Mouse (Mus musculus) embryonic fibroblast, embryonic 13.5 days (primary cell): Measurements from ENCODE around the gene Nup93. TPM values are rescaled to one million over a fixed set of nuclear protein-coding genes. Genes with fewer than 3 reads are reported as not detected.

ENCODE experiments used
- H3K27ac ChIP-seq: 2 replicates; pipeline ENCODE4 v1.5.1; 2012; ENCODE audit warnings: low read length, control low read depth, inconsistent platforms; ENCODE audit not compliant: insufficient read depth
- H3K4me1 ChIP-seq: 2 replicates; pipeline ENCODE4 v1.6.1; 2011; ENCODE audit warnings: low read length; ENCODE audit not compliant: control insufficient read depth, insufficient read depth
- H3K4me3 ChIP-seq: 2 replicates; pipeline ENCODE4 v1.5.1; 2011; ENCODE audit warnings: mild to moderate bottlenecking, control low read depth, low read length; ENCODE audit not compliant: insufficient read depth
- CTCF ChIP-seq: IDR thresholded peaks from 2 replicates; pipeline ENCODE4 v1.5.1; 2011; ENCODE audit warnings: mild to moderate bottlenecking, control low read depth, low read length, moderate library complexity, borderline replicate concordance; ENCODE audit not compliant: insufficient read depth
- POLR2A ChIP-seq: IDR thresholded peaks from 2 replicates; pipeline ENCODE4 v1.6.1; 2011; ENCODE audit warnings: low read depth, mild to moderate bottlenecking, control low read depth, low read length, moderate library complexity
- polyA plus RNA-seq: library from polyadenylated mRNA; stranded (reverse); fragments of >200 nt; gene quantifications from 2 replicates; pipeline ENCODE4 v1.2.4, GENCODE M21; 2011; ENCODE audit warnings: low read depth; ENCODE audit not compliant: missing spikeins, insufficient read length

Gene Nup93
- polyA plus RNA-seq, 1 experiment = 65.0 TPM

DNA sequence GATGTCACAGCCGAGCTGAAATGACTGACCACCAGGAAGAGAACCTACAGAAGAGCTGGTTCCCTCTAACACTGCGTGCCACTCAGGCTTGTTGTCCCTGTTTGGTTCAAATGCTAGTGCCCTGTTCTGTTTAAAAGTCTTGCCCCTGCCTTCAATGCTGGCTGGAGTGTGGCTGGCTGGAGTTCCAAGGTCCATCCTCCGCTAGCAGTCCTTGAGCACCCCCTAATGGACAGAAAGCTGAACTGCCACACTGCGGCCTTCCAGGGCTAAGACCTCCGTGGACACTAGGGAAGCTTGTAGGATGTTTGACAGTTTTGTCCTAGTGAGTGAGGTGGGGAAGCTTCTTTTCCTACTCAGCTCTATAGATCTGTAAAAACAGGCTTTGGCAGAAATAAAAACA is 8.6 kb upstream of the Nup93 start:
- no peaks in the 10 kb centered on the region for H3K4me1 ChIP-seq
- H3K27ac ChIP-seq = no peak overlapping the region
- TF ChIP-seq CTCF = peak; percentile 77
- no peak for TF ChIP-seq POLR2A
- no peak overlapping the region for H3K4me3 ChIP-seq

DNA sequence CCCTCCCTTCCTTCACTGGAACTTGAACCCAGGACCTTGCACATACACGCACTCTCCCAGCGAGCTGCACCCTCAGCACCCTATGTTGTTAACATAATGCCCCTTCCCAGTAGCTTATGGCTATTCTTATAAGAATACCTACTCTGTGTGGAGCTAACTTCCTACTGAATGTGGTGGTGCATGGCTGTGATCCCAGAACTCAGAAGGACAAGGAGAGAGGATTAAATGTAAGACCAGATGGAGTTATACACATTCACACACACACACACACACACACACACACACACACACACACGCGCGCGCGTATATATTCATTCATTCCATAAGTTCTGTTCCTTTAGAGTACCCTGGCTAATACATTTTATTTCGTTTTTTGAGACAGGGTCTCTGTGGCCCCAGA is 8.1 kb upstream of the Nup93 start:
- H3K27ac ChIP-seq = no peak overlapping the region
- TF ChIP-seq CTCF (no peak), POLR2A (no peak)
- no peaks in the 10 kb centered on the region for H3K4me1 ChIP-seq

GRCm38 (mm10) chr8:94207491-94207890 is 6.9 kb upstream of the Nup93 start:
- no peak for TF ChIP-seq POLR2A
- no peak for TF ChIP-seq CTCF
- no peaks in the 10 kb centered on the region for H3K4me1 ChIP-seq
- no peak overlapping the region for H3K27ac ChIP-seq
- no peak overlapping the region for H3K4me3 ChIP-seq

More for the DNA sequence above, 8.1 kb upstream of the Nup93 start:
- H3K4me3 ChIP-seq = no peak overlapping the region

DNA sequence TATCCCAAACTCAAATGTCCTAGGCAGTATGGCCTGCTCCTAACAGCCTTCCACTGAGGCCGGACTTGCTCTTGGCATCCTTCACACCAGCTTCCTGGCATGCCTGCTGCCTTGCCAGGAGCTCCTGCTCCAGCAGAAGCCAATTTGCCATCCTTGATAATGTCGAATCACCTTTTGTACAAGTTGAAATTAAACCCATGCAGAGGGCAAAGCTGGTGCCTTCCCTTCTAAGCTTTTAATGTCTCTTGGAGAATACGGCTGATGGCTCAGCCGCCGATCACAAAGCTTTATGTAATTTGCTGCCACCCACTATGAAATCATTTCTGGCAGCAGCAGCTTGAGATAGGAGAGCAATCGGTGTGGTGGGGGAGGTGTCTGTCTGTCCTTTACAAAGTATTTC is 4.7 kb upstream of the Nup93 start:
- no peaks in the 10 kb centered on the region for H3K4me1 ChIP-seq
- H3K27ac ChIP-seq = no peak overlapping the region
- H3K4me3 ChIP-seq = no peak overlapping the region
- no peak for TF ChIP-seq POLR2A
- TF ChIP-seq CTCF = no peak

DNA sequence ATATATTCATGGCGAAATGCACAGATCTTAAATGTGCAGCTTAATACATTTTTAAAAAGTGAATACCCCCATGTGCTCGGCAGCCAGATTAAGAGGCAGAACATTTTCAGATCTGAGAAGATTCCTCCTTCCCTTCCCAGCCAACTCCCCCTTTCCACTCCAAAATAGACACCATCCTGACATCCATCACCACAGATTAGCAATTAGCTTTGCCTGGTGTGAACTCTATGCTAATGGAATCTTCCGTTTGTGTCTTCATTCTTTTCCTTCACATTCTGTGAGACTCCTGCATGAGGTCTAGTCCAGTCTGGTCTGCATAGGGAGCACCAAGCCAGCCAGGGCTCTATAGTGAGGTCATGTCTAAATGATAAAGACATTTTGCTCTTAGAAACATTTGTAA is 4.1 kb upstream of the Nup93 start:
- TF ChIP-seq CTCF (no peak), POLR2A (no peak)
- Histone ChIP-seq H3K4me3 (no peak overlapping the region), H3K27ac (no peak overlapping the region), H3K4me1 (no peaks in the 10 kb centered on the region)

- no peak overlapping the region for H3K4me3 ChIP-seq
- peaks cover 7% of the 10 kb centered on the region; the same call in 1 of the 2 replicates for H3K4me1 ChIP-seq
- TF ChIP-seq CTCF (no peak), POLR2A (no peak)
- no peak overlapping the region for H3K27ac ChIP-seq
Measured at GRCm38 (mm10) chr8:94213819-94214218, 545 bp upstream of the Nup93 start.

DNA sequence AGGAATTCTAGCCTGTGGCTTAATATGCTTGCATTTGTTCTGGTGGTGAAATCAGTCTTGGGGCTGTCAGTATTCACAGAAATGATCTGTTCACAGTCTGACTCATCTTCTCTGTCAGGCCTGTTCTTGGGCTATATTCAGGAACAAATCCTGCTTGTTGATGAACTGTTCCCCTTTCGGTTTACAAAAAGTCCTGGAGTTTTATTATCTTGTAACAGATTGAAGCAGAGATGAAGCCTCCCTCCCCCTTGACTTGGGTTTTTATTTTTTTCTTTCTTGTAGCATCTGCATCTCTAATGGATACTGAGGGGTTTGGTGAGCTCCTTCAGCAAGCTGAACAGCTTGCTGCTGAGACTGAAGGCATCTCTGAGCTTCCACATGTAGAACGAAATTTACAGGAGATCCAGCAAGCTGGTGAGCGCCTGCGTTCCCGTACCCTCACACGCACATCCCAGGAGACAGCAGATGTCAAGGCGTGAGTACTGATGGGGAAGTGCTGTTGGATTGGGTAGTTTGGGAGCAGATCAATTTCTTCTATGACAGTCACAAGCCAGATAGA is 13.1 kb downstream of the Nup93 start:
- H3K4me3 ChIP-seq = no peak overlapping the region
- H3K4me1 ChIP-seq = peaks cover 6% of the 10 kb centered on the region
- H3K27ac ChIP-seq = peak overlapping the region; percentile 80
- TF ChIP-seq CTCF (no peak), POLR2A (no peak)

GRCm38 (mm10) chr8:94240240-94240751 is 25.9 kb downstream of the Nup93 start:
- no peak overlapping the region for H3K27ac ChIP-seq
- TF ChIP-seq POLR2A (no peak), CTCF (no peak)
- H3K4me1 ChIP-seq = no peaks in the 10 kb centered on the region
- no peak overlapping the region for H3K4me3 ChIP-seq

DNA sequence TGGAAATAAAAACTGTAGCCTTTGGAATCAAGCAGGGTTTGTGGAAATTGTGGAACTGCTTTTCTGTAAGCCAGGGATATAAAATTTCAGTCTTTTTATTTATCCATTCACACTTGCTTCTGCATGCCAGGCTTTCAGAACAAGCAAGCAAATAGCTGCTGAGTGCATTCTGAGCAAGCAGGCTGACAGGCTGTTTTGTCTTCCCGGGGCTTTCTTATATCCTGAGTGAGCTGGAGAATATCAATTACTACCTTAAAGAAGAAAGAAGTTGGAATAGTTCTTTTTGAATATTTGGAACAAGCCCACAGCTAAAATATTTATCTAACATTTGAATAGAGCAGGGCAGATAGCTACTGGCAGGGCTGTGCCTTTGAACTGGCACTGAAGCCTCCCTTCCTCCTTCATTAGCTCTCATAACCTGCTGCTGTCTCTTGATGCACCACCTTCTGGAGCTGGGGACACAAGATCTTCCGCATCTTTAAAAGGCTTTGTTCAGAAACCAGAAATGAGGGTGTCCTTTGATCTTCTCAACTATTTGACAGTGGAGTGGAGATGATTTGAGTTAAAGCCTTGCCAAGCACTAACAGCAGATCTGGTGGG is 35.6 kb downstream of the Nup93 start:
- no peaks in the 10 kb centered on the region for H3K4me1 ChIP-seq
- no peak overlapping the region for H3K27ac ChIP-seq
- TF ChIP-seq CTCF = no peak
- no peak for TF ChIP-seq POLR2A
- no peak overlapping the region for H3K4me3 ChIP-seq

DNA sequence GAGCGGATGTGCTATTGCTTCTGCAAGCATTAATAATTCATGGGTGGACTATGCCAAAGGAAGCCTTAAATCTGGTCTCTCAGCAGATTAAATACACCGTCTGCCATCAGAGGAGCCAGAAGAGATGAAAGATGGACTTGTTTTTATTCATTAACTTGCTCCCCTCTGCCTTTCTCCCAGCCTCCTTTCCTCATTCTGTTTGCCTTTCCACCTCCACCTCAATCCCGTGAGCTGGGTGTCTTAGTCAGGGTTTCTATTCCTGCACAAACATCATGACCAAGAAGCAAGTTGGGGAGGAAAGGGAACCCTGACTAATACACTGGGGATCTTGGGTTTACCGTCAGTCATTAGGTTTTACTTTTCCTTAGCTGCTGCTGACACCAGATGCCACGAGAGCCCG is 44.5 kb downstream of the Nup93 start:
- no peak overlapping the region; the same call in 1 of the 2 replicates for H3K27ac ChIP-seq
- H3K4me3 ChIP-seq = no peak overlapping the region
- peaks cover 11% of the 10 kb centered on the region for H3K4me1 ChIP-seq
- TF ChIP-seq POLR2A (no peak), CTCF (no peak)
